Mouse (Mus musculus): ENCODE data around the gene Aip. TPM values are rescaled to one million over a fixed set of nuclear protein-coding genes. Genes with fewer than 3 reads are reported as not detected.

The Aip gene
- 93.8 and 99.7 TPM in 2 replicates for polyA plus RNA-seq (2014; fragmentation: Nextera tagmentation; extraction: Ambion mirVana)

GRCm38 (mm10) chr19:4125741-4126696 lies at the start of gene Aip:
Aip (minus strand) TSS chr19:4125858.
- Histone ChIP-seq H3K4me3 (replicated peaks; ENCODE audit: low read length) (peak within 1 kb of the TSS; percentile 83), H3K4me2 (replicated peaks) (peak within 1 kb of the TSS; percentile 71), H3K27me3 (ENCODE audit: control insufficient read depth, insufficient read depth, low read length) (no peaks in the 10 kb centered on the region), H3K27ac (peak within 1 kb of the TSS; percentile 81), H3K4me1 (replicated peaks; ENCODE audit: control insufficient read depth, insufficient read depth, low read length) (peaks cover 15% of the 10 kb centered on the region), H3K9me3 (ENCODE audit: control insufficient read depth, low read length) (no peaks in the 10 kb centered on the region), H3K36me3 (replicated peaks; ENCODE audit: control insufficient read depth, insufficient read depth) (peaks cover 29% of the 10 kb centered on the region), H3K9ac (peak within 1 kb of the TSS; percentile 91)
- WGBS: under 1% methylated on average over 63 of the region's 64 CpGs
- peak; percentile 94 for ATAC-seq (ENCODE audit: low FRiP score)
- DNase-seq (ENCODE audit: low spot score): peak; percentile 96

GRCm38 (mm10) chr19:4172925-4173324 lies 47.3 kb upstream of the Aip start:
- DNase-seq (ENCODE audit: low spot score): no peak
- no peaks in the 10 kb centered on the region; the same call in 1 of the 2 replicates for H3K27me3 ChIP-seq (ENCODE audit: control insufficient read depth, insufficient read depth, low read length)
- H3K4me2 ChIP-seq (replicated peaks): no peak overlapping the region
- peaks cover 6% of the 10 kb centered on the region for H3K4me1 ChIP-seq (replicated peaks; ENCODE audit: control insufficient read depth, insufficient read depth, low read length)
- no peak for ATAC-seq (ENCODE audit: low FRiP score)
- no peaks in the 10 kb centered on the region for H3K9me3 ChIP-seq (ENCODE audit: control insufficient read depth, low read length)
- H3K27ac ChIP-seq: no peak overlapping the region
- H3K36me3 ChIP-seq (replicated peaks; ENCODE audit: control insufficient read depth, insufficient read depth): no peaks in the 10 kb centered on the region
- no peak overlapping the region for H3K4me3 ChIP-seq (replicated peaks; ENCODE audit: low read length)
- H3K9ac ChIP-seq: no peak overlapping the region
- WGBS: 61% methylated on average over 11 of the region's 11 CpGs

- H3K4me3 ChIP-seq (replicated peaks; ENCODE audit: low read length): no peak overlapping the region
- WGBS: 68% methylated on average over 13 of the region's 13 CpGs
- H3K9ac ChIP-seq: no peak overlapping the region
- ATAC-seq (ENCODE audit: low FRiP score) (no peak), DNase-seq (ENCODE audit: low spot score) (no peak)
- H3K4me1 ChIP-seq (replicated peaks; ENCODE audit: control insufficient read depth, insufficient read depth, low read length): peaks cover 6% of the 10 kb centered on the region
- H3K36me3 ChIP-seq (replicated peaks; ENCODE audit: control insufficient read depth, insufficient read depth): no peaks in the 10 kb centered on the region
- H3K9me3 ChIP-seq (ENCODE audit: control insufficient read depth, low read length): no peaks in the 10 kb centered on the region
- H3K27me3 ChIP-seq (ENCODE audit: control insufficient read depth, insufficient read depth, low read length): no peaks in the 10 kb centered on the region; the same call in 1 of the 2 replicates
- no peak overlapping the region for H3K4me2 ChIP-seq (replicated peaks)
- H3K27ac ChIP-seq: no peak overlapping the region
Observed at GRCm38 (mm10) chr19:4171393-4172290, 46.0 kb upstream of the Aip start.

GRCm38 (mm10) chr19:4170723-4171392 lies 45.2 kb upstream of the Aip start:
- no peak overlapping the region for H3K27ac ChIP-seq
- DNase-seq (ENCODE audit: low spot score) (no peak), ATAC-seq (ENCODE audit: low FRiP score) (no peak)
- no peaks in the 10 kb centered on the region; the same call in 1 of the 2 replicates for H3K27me3 ChIP-seq (ENCODE audit: control insufficient read depth, insufficient read depth, low read length)
- H3K9me3 ChIP-seq (ENCODE audit: control insufficient read depth, low read length): no peaks in the 10 kb centered on the region
- peaks cover 6% of the 10 kb centered on the region for H3K4me1 ChIP-seq (replicated peaks; ENCODE audit: control insufficient read depth, insufficient read depth, low read length)
- H3K4me2 ChIP-seq (replicated peaks): no peak overlapping the region
- no peak overlapping the region for H3K9ac ChIP-seq
- no peak overlapping the region for H3K4me3 ChIP-seq (replicated peaks; ENCODE audit: low read length)
- no peaks in the 10 kb centered on the region for H3K36me3 ChIP-seq (replicated peaks; ENCODE audit: control insufficient read depth, insufficient read depth)
- WGBS: 94% methylated on average over 10 of the region's 10 CpGs

GRCm38 (mm10) chr19:4169810-4170209 lies 44.2 kb upstream of the Aip start:
- no peak for DNase-seq (ENCODE audit: low spot score)
- H3K4me3 ChIP-seq (replicated peaks; ENCODE audit: low read length): peak overlapping the region; percentile 37
- H3K27me3 ChIP-seq (ENCODE audit: control insufficient read depth, insufficient read depth, low read length): no peaks in the 10 kb centered on the region
- peak overlapping the region; percentile 73 for H3K4me2 ChIP-seq (replicated peaks)
- peaks cover 6% of the 10 kb centered on the region; the same call in 1 of the 2 replicates for H3K4me1 ChIP-seq (replicated peaks; ENCODE audit: control insufficient read depth, insufficient read depth, low read length)
- ATAC-seq (ENCODE audit: low FRiP score): peak; percentile 64
- no peaks in the 10 kb centered on the region for H3K36me3 ChIP-seq (replicated peaks; ENCODE audit: control insufficient read depth, insufficient read depth)
- peak overlapping the region; percentile 91 for H3K27ac ChIP-seq
- peak overlapping the region; percentile 77 for H3K9ac ChIP-seq
- H3K9me3 ChIP-seq (ENCODE audit: control insufficient read depth, low read length): no peaks in the 10 kb centered on the region
- 7% methylated on average over 26 of the region's 27 CpGs for WGBS

- Histone ChIP-seq H3K9ac (peak overlapping the region; percentile 77), H3K4me3 (replicated peaks; ENCODE audit: low read length) (peak overlapping the region; percentile 37), H3K27me3 (ENCODE audit: control insufficient read depth, insufficient read depth, low read length) (no peaks in the 10 kb centered on the region), H3K27ac (peak overlapping the region; percentile 91), H3K4me2 (replicated peaks) (peak overlapping the region; percentile 73), H3K36me3 (replicated peaks; ENCODE audit: control insufficient read depth, insufficient read depth) (no peaks in the 10 kb centered on the region), H3K9me3 (ENCODE audit: control insufficient read depth, low read length) (no peaks in the 10 kb centered on the region), H3K4me1 (replicated peaks; ENCODE audit: control insufficient read depth, insufficient read depth, low read length) (peaks cover 6% of the 10 kb centered on the region; the same call in 1 of the 2 replicates)
- peak; percentile 98 for DNase-seq (ENCODE audit: low spot score)
- WGBS: 1% methylated on average over 43 of the region's 43 CpGs
- peak; percentile 94 for ATAC-seq (ENCODE audit: low FRiP score)
Observed at GRCm38 (mm10) chr19:4169378-4169784, 43.7 kb upstream of the Aip start.

- ATAC-seq (ENCODE audit: low FRiP score) (no peak), DNase-seq (ENCODE audit: low spot score) (no peak)
- WGBS: 69% methylated on average over 9 of the region's 9 CpGs
- Histone ChIP-seq H3K9me3 (ENCODE audit: control insufficient read depth, low read length) (no peaks in the 10 kb centered on the region), H3K27ac (no peak overlapping the region), H3K36me3 (replicated peaks; ENCODE audit: control insufficient read depth, insufficient read depth) (0 out of 2 replicates have a peak, but pooled peaks cover under 1% of the 10 kb centered on the region), H3K9ac (no peak overlapping the region), H3K4me3 (replicated peaks; ENCODE audit: low read length) (no peak overlapping the region), H3K27me3 (ENCODE audit: control insufficient read depth, insufficient read depth, low read length) (no peaks in the 10 kb centered on the region), H3K4me2 (replicated peaks) (no peak overlapping the region), H3K4me1 (replicated peaks; ENCODE audit: control insufficient read depth, insufficient read depth, low read length) (peaks cover 15% of the 10 kb centered on the region)
Observed at GRCm38 (mm10) chr19:4166678-4167476, 41.2 kb upstream of the Aip start.

- WGBS: 81% methylated on average over 2 of the region's 2 CpGs
- ATAC-seq (ENCODE audit: low FRiP score) (no peak), DNase-seq (ENCODE audit: low spot score) (no peak)
- peaks cover 9% of the 10 kb centered on the region; the same call in 1 of the 2 replicates for H3K4me1 ChIP-seq (replicated peaks; ENCODE audit: control insufficient read depth, insufficient read depth, low read length)
- H3K9me3 ChIP-seq (ENCODE audit: control insufficient read depth, low read length): no peaks in the 10 kb centered on the region
- no peak overlapping the region for H3K27ac ChIP-seq
- H3K27me3 ChIP-seq (ENCODE audit: control insufficient read depth, insufficient read depth, low read length): no peaks in the 10 kb centered on the region
- H3K36me3 ChIP-seq (replicated peaks; ENCODE audit: control insufficient read depth, insufficient read depth): peaks cover 16% of the 10 kb centered on the region
- no peak overlapping the region for H3K4me2 ChIP-seq (replicated peaks)
- H3K9ac ChIP-seq: no peak overlapping the region
- H3K4me3 ChIP-seq (replicated peaks; ENCODE audit: low read length): no peak overlapping the region
Observed at GRCm38 (mm10) chr19:4164721-4165120, 39.1 kb upstream of the Aip start.

All from hindbrain, embryonic 14.5 days (tissue).